Mouse (Mus musculus): Measurements from ENCODE around the gene Akap8l. TPM values are rescaled to one million over a fixed set of nuclear protein-coding genes. Genes with fewer than 3 reads are reported as not detected.

Gene Akap8l
- 131 and 236 TPM in 2 replicates for polyA plus RNA-seq (2012; rRNA removed)

DNA sequence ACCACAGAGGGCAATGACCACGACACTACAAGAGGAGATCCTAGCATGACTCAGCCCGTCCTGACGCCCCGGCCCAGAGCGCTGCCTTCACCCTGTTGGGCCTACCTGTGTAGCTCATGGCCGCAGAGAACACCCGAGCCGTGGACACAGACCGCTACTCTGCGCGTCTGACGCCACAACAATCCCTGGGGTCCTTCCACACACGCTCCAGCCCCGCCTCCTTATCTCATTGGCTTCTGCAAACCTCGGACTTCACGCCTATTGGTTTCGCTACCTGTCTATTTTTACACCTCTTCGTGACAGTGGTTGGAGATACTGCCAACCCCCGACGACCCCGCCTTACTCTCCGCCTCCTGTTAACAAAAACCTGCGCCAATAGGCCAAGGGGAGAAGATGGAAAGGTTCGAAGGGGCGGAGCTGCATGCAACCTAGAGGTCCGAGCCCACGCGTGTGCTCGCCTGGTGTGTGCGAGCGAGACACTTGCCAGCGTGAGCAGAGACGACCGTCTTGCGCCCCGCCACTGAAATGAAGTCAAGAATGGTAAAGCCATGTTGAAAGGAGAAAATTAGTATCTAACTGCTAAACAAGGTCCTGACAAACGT lies at the start of gene Akap8l:
Gene Akap8l (minus strand): TSS at position 226 of the 602 bp plus-strand sequence.

GRCm38 (mm10) chr17:32389101-32389659 lies 38.8 kb upstream of the Akap8l start, which contains the start of gene Wiz:
Wiz (minus strand) TSS chr17:32389439.

DNA sequence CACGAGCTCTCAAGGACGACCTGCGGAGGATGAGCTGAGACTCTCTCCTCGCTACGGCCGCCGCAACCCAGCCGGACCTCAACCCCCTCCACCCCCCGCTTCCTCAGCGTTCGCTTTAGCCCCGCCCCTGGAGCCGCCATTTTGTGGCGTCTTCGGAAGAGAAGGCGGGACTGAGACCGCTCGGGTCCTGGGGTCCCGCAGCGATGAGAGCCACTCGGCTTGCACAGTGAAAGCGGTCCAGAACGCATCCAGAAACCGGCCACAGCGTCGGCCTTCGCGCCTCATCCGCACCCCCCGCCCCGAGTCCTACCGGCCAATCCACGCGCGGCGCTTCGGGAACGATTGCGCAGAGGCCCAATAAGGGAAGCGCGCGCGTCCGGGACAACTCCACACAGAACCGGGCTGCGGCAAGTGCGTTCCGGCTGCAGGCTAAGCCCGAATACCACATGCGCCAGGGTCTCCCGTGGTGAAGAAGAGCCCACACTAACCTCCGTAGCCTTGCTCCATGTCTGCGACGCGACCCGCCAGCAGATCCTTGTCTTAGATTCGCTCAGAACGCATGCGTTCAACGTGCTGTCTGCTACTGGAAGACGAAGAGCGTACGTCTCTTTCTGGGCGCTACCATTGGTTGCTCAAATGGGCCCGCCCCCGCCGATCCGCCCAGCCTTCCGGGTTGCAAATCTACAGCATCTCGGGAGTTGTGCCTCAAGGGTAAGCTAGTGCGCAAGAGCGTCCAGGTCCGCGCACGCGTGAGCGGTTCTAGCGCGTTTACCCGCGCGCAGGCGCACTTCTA lies 29.6 kb downstream of the Akap8l start, which contains the start of gene Akap8:
Gene Akap8 (minus strand): TSS at position 642 of the 793 bp plus-strand sequence.

GRCm38 (mm10) chr17:32284262-32285137 lies 65.9 kb downstream of the Akap8l start, which contains the start of gene Brd4:
Brd4 (minus strand) TSS chr17:32284722.

Other genes with a start within 250 kb of the Akap8l start
- gene Notch3, start 183.8 kb downstream of the Akap8l start, polyA plus RNA-seq (2012; rRNA removed): 61.2 and 68.9 TPM in 2 replicates
- 0.24 and 0.26 TPM in 2 replicates for gene Ephx3, start 161.1 kb downstream of the Akap8l start, polyA plus RNA-seq (2012; rRNA removed)
- 74.6 and 79.3 TPM in 2 replicates for gene Brd4, start 65.9 kb downstream of the Akap8l start, polyA plus RNA-seq (2012; rRNA removed)
- gene Akap8, start 29.4 kb downstream of the Akap8l start, polyA plus RNA-seq (2012; rRNA removed): 144 and 172 TPM in 2 replicates
- gene Wiz, start 38.8 kb upstream of the Akap8l start, polyA plus RNA-seq (2012; rRNA removed): 63.1 and 67.4 TPM in 2 replicates
- gene Rasal3, start 53.0 kb upstream of the Akap8l start, polyA plus RNA-seq (2012; rRNA removed): 0.81 and 0.97 TPM in 2 replicates
- 0.14 and 0.24 TPM in 2 replicates for gene Pglyrp2, start 73.6 kb upstream of the Akap8l start, polyA plus RNA-seq (2012; rRNA removed)
- 0.16 and 0.26 TPM in 2 replicates for gene Cyp4f39, start 102.1 kb upstream of the Akap8l start, polyA plus RNA-seq (2012; rRNA removed)
- gene Cyp4f17, start 155.4 kb upstream of the Akap8l start, polyA plus RNA-seq (2012; rRNA removed): 12.7 and 16.5 TPM in 2 replicates
- 17.5 and 24.1 TPM in 2 replicates for gene Cyp4f16, start 186.0 kb upstream of the Akap8l start, polyA plus RNA-seq (2012; rRNA removed)

Data from central nervous system, embryonic 11.5 days (tissue).